Mouse (Mus musculus) B cell, adult 2 months (primary cell): ENCODE results near the gene Itga8.

Experiments
- DNase-seq, 2 experiments: peaks; one replicate each; pipeline ENCODE4 v3.0.0; 2022

Itga8 gene

DNA sequence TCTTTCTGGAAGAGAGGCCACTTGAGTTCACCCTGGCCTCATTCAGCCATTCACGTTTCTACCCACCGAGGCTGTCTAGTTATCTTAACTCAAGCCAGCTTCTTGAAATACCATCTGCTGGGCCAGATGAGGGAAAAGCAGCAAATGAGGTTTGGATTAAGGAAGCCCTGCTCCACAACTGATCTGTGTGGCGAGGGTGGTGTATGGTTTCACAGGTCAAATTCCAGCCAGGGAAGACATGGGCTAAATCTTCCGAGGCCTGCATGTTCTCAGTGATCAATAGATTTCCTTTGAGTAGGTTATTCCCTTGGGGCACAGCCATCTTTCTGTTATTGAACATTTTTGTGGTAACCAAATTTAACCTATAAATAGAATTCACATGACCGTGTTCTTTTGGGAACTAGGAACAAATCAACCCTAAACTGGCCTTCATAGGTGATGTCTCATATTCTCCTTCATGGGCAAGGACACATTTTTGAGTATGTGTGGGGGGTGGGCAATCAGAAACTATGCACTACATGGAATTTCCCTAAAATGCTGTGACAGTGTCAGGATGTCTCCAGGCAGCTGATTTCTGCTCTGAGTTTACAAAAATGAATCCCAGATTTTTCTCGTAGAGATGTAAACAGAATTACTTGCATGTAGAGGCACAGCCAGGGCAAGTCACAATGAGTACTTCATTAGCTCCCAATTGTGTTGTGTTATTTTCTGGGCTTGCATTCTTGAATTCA is 235.9 kb downstream of the Itga8 start:
- no peak for DNase-seq

DNA sequence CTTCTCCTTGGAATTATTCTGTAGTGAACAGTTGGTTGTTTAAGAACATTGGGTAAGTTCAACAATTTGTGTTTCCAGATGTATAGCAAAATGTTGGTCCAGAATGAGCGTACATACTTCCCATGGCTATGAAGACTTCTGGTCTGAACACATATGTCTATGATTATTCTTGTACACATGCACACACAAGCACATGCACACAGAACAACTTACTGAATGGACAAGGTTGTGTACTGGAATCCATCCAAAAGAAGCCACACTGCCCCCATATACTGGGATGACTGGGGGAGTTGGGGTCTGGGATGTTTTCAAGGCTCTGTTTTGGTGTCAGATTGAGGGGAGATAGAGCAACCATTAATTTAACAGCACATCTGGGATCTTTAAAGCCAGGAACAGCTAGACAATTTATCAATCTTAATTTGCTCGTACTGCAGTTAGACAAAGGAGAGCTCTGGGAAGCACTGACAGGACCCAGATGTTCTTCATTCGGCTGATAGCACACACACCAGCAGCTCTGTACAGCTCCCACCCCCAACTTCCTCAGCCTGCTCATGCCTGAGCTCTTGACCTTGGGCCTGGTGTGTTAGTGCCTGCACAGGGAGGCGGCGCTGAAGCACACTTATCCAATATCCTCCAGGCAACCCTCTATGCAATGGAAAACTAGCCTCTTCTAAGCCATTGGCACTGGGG is 241.5 kb downstream of the Itga8 start:
- DNase-seq = no peak
